Mouse (Mus musculus) hindbrain, postnatal 0 days (tissue): ENCODE results near the gene Gm12216. TPM values are rescaled to one million over a fixed set of nuclear protein-coding genes. Genes with fewer than 3 reads are reported as not detected.

Experiments used
- ATAC-seq: fragments of 200-750 bp; cut with Nextera tagmentation; 2 replicates; pipeline ENCODE4 v1.8.0; 2017; ENCODE audit warnings: mild to moderate bottlenecking, moderate TSS enrichment, moderate library complexity
- DNase-seq: peaks from one replicate; pipeline ENCODE4 v3.0.0-alpha.2; 2015; ENCODE audit warnings: low spot score
- H3K27ac ChIP-seq: fragments of 300-500 bp; sonication (generic); 2 replicates; pipeline ENCODE4 v1.5.1; 2014; ENCODE audit warnings: mild to moderate bottlenecking
- H3K27me3 ChIP-seq: fragments of 300-500 bp; sonication (generic); 2 replicates; pipeline ENCODE4 v1.6.1; 2014; ENCODE audit warnings: low read length, mixed read lengths; ENCODE audit not compliant: insufficient read depth
- H3K36me3 ChIP-seq: fragments of 300-500 bp; sonication (generic); 2 replicates; pipeline ENCODE4 v1.6.1; 2014; ENCODE audit warnings: low read length, mixed read lengths; ENCODE audit not compliant: insufficient read depth
- H3K4me1 ChIP-seq: fragments of 300-500 bp; sonication (generic); 2 replicates; pipeline ENCODE4 v1.6.1; 2014; ENCODE audit warnings: antibody characterized with exemption, low read length, mixed read lengths; ENCODE audit not compliant: insufficient read depth
- H3K4me2 ChIP-seq: fragments of 300-500 bp; sonication (generic); 2 replicates; pipeline ENCODE4 v1.6.1; 2014; ENCODE audit warnings: low read depth, mild to moderate bottlenecking, low read length, moderate library complexity, mixed read lengths
- H3K4me3 ChIP-seq: fragments of 300-500 bp; sonication (generic); 2 replicates; pipeline ENCODE4 v1.5.1; 2014; ENCODE audit warnings: low read length
- H3K9ac ChIP-seq: fragments of 300-500 bp; sonication (generic); replicated peaks from 2 replicates; pipeline ENCODE4 v1.6.1; 2014; ENCODE audit warnings: mild to moderate bottlenecking, low read length, moderate library complexity, mixed read lengths
- H3K9me3 ChIP-seq: fragments of 300-500 bp; sonication (generic); 2 replicates; pipeline ENCODE4 v1.6.1; 2016; ENCODE audit warnings: low read length, mixed read lengths
- CTCF ChIP-seq: IDR thresholded peaks from 2 replicates; pipeline ENCODE4 v1.5.1; 2016; ENCODE audit warnings: antibody characterized with exemption, control low read depth, low read depth
- WGBS: fragments of 180-500 bp; shearing (Covaris S2); extraction: QIAGEN DNeasy Blood & Tissue Kit; methylation state at CpG from one replicate; pipeline ENCODE4 v1.1.7; 2014; 5-methylcytosine and 5-hydroxymethylcytosine counted together
- polyA plus RNA-seq: library from polyadenylated mRNA; unstranded; fragments of >200 nt; fragmentation: Nextera tagmentation; extraction: Ambion mirVana; gene quantifications from 2 replicates; pipeline ENCODE4 v1.2.1, GENCODE M21; 2015
- total RNA-seq: library from RNA; depleted of rRNA; stranded (reverse); fragments of >200 nt; gene quantifications from 2 replicates; pipeline ENCODE4 v1.2.3, GENCODE M21; 2014

Gene Gm12216
- total and polyA plus RNA-seq, 2 experiments from 2014 or later: 1.2 TPM; not detected in 1

DNA sequence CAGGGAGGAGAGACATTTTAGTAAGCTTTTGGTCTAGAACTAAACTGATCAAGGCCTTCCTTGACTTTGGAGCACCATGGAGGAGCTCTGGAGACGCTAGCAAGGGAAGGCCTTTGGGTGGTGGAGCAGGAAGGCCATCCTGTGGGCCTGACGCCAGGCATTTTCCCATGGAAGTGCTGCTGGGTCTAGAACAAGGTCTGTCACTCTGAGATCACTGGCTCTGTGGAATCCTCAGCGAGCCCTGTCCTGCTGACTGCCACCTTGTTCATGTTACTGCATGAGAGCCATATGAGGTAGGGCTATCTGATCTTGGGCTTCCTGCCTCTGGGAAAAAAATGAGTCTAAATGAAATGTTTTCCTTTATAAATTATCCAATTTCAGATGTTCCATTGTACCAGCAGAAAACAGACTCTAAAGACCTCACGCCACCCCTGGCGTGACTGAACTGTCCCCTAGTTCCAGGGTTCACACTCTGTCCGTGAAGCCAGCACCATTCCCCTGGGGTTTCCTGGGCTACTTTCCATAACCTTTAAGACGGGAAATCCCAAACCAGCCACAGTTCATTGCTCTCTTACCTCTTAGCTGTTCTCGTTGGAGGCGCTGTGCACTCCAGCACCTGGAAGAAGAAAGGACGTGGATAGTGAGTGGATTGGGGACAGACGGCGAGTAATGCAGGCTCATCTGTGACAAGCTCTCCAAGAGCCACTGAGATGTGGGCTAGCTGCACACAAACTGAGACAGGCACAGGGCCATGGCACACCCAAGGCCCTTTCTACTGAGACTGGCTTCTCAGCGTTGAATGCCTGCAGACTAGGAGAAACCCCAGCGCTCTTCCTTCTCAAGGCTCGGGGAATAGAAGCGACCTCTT lies 45.8 kb downstream of the Gm12216 start:
- H3K27ac ChIP-seq: no peak overlapping the region
- no peak for DNase-seq
- WGBS: 83% methylated on average over 16 of the region's 16 CpGs

GRCm38 (mm10) chr11:53811312-53811711 lies 47.7 kb downstream of the Gm12216 start:
- Histone ChIP-seq H3K9ac (no peak overlapping the region), H3K4me2 (no peak overlapping the region), H3K4me3 (no peak overlapping the region), H3K4me1 (no peaks in the 10 kb centered on the region), H3K9me3 (no peaks in the 10 kb centered on the region), H3K27ac (no peak overlapping the region), H3K27me3 (no peaks in the 10 kb centered on the region), H3K36me3 (no peaks in the 10 kb centered on the region)
- no peak for ATAC-seq
- WGBS: 81% methylated on average over 3 of the region's 3 CpGs
- no peak for DNase-seq
- no peak for TF ChIP-seq CTCF

More for the DNA sequence above, 45.8 kb downstream of the Gm12216 start:
- no peak overlapping the region for H3K4me2 ChIP-seq
- no peak overlapping the region for H3K4me3 ChIP-seq
- no peak for ATAC-seq
- no peaks in the 10 kb centered on the region for H3K27me3 ChIP-seq
- no peaks in the 10 kb centered on the region for H3K36me3 ChIP-seq
- H3K4me1 ChIP-seq: no peaks in the 10 kb centered on the region
- no peak for TF ChIP-seq CTCF
- H3K9me3 ChIP-seq: no peaks in the 10 kb centered on the region
- H3K9ac ChIP-seq: no peak overlapping the region

- H3K4me1 ChIP-seq: no peaks in the 10 kb centered on the region
- no peak overlapping the region for H3K27ac ChIP-seq
- H3K4me3 ChIP-seq: no peak overlapping the region
- ATAC-seq: no peak
- no peaks in the 10 kb centered on the region for H3K27me3 ChIP-seq
- H3K4me2 ChIP-seq: no peak overlapping the region
- no peak for TF ChIP-seq CTCF
- no peaks in the 10 kb centered on the region for H3K9me3 ChIP-seq
- 67% methylated on average over 2 of the region's 2 CpGs for WGBS
- no peak for DNase-seq
- H3K36me3 ChIP-seq: no peaks in the 10 kb centered on the region
- H3K9ac ChIP-seq: no peak overlapping the region
Measured at GRCm38 (mm10) chr11:53810749-53811148, 48.3 kb downstream of the Gm12216 start.

DNA sequence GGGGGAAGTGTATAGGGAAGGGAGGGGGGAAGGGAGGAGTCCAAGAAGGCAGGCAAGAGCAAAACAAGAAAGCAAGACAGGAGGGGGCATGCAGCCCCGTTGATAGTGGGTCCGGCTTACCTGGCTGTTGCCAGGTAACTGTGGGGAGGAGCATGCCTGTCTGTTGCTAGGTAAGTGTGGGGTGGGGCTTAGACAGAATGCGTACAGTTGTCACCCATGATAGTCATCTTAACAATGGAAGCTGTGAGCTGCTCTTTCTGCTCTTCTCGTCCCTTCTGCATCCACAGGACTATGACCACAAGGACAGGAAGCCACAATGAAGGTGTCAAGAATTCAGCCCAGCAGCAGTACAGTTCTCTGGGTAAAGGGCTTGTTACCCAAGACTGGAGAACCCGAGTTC lies 48.9 kb downstream of the Gm12216 start:
- no peak for TF ChIP-seq CTCF
- no peak overlapping the region for H3K4me3 ChIP-seq
- no peaks in the 10 kb centered on the region for H3K9me3 ChIP-seq
- H3K27ac ChIP-seq: no peak overlapping the region
- no peak overlapping the region for H3K4me2 ChIP-seq
- ATAC-seq: no peak
- H3K36me3 ChIP-seq: no peaks in the 10 kb centered on the region
- no peaks in the 10 kb centered on the region for H3K4me1 ChIP-seq
- H3K9ac ChIP-seq: no peak overlapping the region
- WGBS: 59% methylated on average over 5 of the region's 5 CpGs
- no peaks in the 10 kb centered on the region for H3K27me3 ChIP-seq
- DNase-seq: no peak

- no peak for DNase-seq
- H3K9ac ChIP-seq: no peak overlapping the region
- no peaks in the 10 kb centered on the region for H3K4me1 ChIP-seq
- H3K9me3 ChIP-seq: no peaks in the 10 kb centered on the region
- no peak overlapping the region for H3K4me2 ChIP-seq
- ATAC-seq: no peak
- H3K4me3 ChIP-seq: no peak overlapping the region
- no peaks in the 10 kb centered on the region for H3K27me3 ChIP-seq
- WGBS: 42% methylated on average over 5 of the region's 5 CpGs
- H3K36me3 ChIP-seq: no peaks in the 10 kb centered on the region
- TF ChIP-seq CTCF: no peak
- no peak overlapping the region for H3K27ac ChIP-seq
Measured at GRCm38 (mm10) chr11:53809354-53809753, 49.7 kb downstream of the Gm12216 start.

DNA sequence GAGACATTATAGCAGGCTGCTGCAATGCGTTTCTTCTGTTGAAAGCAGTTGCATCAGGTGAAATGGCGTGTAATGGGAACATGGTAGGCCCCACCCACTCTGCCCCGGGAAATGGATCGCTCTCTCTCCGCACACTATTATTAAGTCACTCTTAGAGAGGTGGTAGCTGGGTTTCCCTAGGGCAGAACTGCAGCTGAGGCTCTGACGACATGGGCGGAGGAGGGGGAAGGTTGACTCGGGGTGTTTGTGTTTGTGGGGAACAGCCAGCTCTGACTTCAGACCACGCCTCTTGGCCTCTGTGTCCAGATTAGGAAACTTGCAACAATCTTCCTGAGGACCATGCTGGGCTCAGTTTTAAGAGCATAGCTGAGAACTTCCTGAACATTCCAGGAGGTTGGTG lies 53.3 kb downstream of the Gm12216 start:
- WGBS: 67% methylated on average over 9 of the region's 9 CpGs
- no peak overlapping the region for H3K27ac ChIP-seq
- H3K36me3 ChIP-seq: no peaks in the 10 kb centered on the region
- no peaks in the 10 kb centered on the region for H3K4me1 ChIP-seq
- H3K27me3 ChIP-seq: no peaks in the 10 kb centered on the region
- H3K4me2 ChIP-seq: no peak overlapping the region
- DNase-seq (no peak), ATAC-seq (no peak)
- TF ChIP-seq CTCF: no peak
- no peak overlapping the region for H3K4me3 ChIP-seq
- no peak overlapping the region for H3K9ac ChIP-seq
- H3K9me3 ChIP-seq: no peaks in the 10 kb centered on the region
